Mouse (Mus musculus): ENCODE measurements around the gene Atl2.

DNA sequence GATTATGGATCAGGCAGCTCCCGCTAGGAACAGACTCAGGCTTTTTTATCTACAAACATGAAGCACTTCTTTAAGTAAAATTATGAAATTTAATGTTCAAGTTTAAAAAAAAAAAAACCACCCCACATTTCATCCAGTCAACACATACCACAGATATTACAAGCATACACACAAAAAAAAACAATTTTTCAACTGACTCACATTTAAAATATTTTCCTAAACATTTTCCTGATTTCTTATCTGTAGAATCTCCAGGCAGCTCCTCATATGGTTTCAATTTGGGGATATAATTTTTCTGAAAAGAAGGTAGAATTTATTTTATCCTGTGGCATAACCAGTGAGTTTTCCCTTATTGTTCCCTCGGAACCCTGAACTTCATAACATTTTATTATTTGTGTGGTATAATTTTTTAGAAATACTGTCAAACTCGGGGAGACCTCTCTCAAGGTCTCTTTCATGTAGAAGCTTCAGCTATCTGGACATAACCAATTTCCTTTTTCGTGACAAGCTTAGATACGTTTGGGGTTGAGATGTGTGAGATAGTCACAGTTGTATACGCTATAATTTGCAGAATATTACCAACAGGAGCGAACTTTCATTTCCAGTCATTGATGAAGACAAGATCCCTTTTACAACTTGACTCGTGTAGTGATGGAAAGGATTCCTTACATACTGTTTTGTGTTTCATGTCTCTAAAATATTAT, 11.0 kb upstream of the Atl2 start:
- no peak for TF ChIP-seq CTCF (IDR thresholded peaks at IDR 0.05; ENCODE audit: control insufficient read depth, insufficient read depth, insufficient read length)
- TF ChIP-seq MAX (IDR thresholded peaks at IDR 0.05): no peak
- TF ChIP-seq CEBPB (IDR thresholded peaks at IDR 0.05; ENCODE audit: low read depth): no peak
- no peak for TF ChIP-seq MYOG (IDR thresholded peaks at IDR 0.05; ENCODE audit: control insufficient read depth, extremely low read depth, insufficient read length)
- no peak for TF ChIP-seq USF1 (IDR thresholded peaks at IDR 0.05; ENCODE audit: low read depth)
